Mouse (Mus musculus): ENCODE measurements at regions not wholly inside any gene's neighbourhood (a gene's known extent, or its start where the extent isn't known, plus 50 kb on each side); places are given as distances from the start of the nearest gene placed in this dataset.

DNA sequence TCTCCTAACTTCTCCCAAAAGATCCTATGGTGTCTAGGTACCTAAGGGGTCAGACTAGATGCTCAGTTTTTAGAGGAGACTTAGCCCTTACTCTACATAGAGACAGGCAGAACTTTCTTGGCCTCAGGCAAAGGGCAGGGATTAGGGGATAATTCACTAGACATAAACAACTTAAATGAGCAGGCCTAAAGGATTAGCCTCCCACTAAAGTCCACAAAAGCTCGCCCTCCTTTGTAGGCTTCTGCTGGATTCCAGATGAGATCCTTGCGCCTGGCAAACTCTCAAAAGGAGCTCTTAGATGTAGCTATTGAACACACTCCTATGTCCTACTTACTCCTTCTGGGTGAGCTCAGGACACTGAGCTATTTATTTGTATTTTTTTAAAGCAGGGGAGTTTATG is 509.9 kb upstream of the Plxna2 start:
- peaks cover 11% of the 10 kb centered on the region; the same call in 1 of the 2 replicates for H3K4me1 ChIP-seq (ENCODE audit: control insufficient read depth, insufficient read depth, low read length)
- H3K9ac ChIP-seq (replicated peaks; ENCODE audit: low read length) = no peak overlapping the region
- no peak overlapping the region for H3K4me2 ChIP-seq (ENCODE audit: low read length)
- H3K9me3 ChIP-seq (ENCODE audit: control insufficient read depth, low read length) = no peaks in the 10 kb centered on the region
- DNase-seq (peak; percentile 30), ATAC-seq (ENCODE audit: low FRiP score, low TSS enrichment) (no peak)
- 11% methylated on average over 2 of the region's 2 CpGs for WGBS
- no peak overlapping the region for H3K4me3 ChIP-seq (replicated peaks; ENCODE audit: low read depth, low read length)
- no peaks in the 10 kb centered on the region for H3K36me3 ChIP-seq (ENCODE audit: control insufficient read depth, insufficient read depth, low read length)
- H3K27ac ChIP-seq (replicated peaks; ENCODE audit: low read depth, low read length) = no peak overlapping the region
- no peaks in the 10 kb centered on the region for H3K27me3 ChIP-seq (ENCODE audit: control insufficient read depth, insufficient read depth, low read length)

DNA sequence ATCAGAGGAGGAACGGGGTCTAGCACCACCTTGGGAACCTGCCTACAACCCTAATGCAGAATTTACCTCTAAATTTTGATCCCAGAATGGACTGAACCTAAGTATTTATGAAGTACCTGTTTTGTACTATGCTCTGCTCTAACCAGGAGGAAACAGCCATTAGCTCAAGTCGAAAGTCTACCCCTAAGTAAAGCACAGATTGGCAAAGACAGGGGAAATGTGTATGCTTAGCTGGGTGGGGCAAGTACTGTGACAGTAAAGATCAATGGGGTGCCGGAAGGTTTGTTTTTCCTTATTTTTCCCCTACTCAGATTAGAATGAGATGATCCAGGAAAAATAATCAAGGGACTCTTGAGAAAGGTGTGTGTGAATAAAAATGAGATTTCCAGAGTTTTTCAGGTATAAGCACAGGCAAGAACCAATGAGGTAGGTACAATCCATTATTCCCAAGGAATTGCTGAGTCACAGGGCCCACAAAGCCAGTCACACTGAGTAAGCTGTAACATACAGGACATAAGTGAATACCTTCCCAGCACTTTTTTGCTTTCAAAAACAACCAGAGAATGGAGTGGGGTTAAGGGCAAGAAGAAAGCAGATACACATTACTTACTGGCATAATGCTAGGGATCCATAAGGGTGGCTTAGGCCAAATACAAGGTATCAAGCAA is 510.6 kb upstream of the Plxna2 start:
- WGBS = 89% methylated on average over 3 of the region's 3 CpGs
- H3K9me3 ChIP-seq (ENCODE audit: control insufficient read depth, low read length) = no peaks in the 10 kb centered on the region

GRCm38 (mm10) chr1:194089918-194090548 is 528.0 kb upstream of the Plxna2 start:
- no peak overlapping the region for H3K9ac ChIP-seq (replicated peaks; ENCODE audit: low read length)
- H3K27me3 ChIP-seq (ENCODE audit: control insufficient read depth, insufficient read depth, low read length) = no peaks in the 10 kb centered on the region
- H3K9me3 ChIP-seq (ENCODE audit: control insufficient read depth, low read length) = no peaks in the 10 kb centered on the region
- no peak overlapping the region for H3K27ac ChIP-seq (replicated peaks; ENCODE audit: low read depth, low read length)
- no peak overlapping the region for H3K4me3 ChIP-seq (replicated peaks; ENCODE audit: low read depth, low read length)
- no peak for ATAC-seq (ENCODE audit: low FRiP score, low TSS enrichment)
- H3K4me1 ChIP-seq (ENCODE audit: control insufficient read depth, insufficient read depth, low read length) = no peaks in the 10 kb centered on the region
- H3K4me2 ChIP-seq (ENCODE audit: low read length) = no peak overlapping the region
- no peaks in the 10 kb centered on the region for H3K36me3 ChIP-seq (ENCODE audit: control insufficient read depth, insufficient read depth, low read length)
- no peak for DNase-seq
- 85% methylated on average over 2 of the region's 2 CpGs for WGBS

More for the DNA sequence above, 510.6 kb upstream of the Plxna2 start:
- DNase-seq (no peak), ATAC-seq (ENCODE audit: low FRiP score, low TSS enrichment) (no peak)
- H3K9ac ChIP-seq (replicated peaks; ENCODE audit: low read length) = no peak overlapping the region
- no peak overlapping the region for H3K4me3 ChIP-seq (replicated peaks; ENCODE audit: low read depth, low read length)
- no peaks in the 10 kb centered on the region for H3K36me3 ChIP-seq (ENCODE audit: control insufficient read depth, insufficient read depth, low read length)
- H3K4me2 ChIP-seq (ENCODE audit: low read length) = no peak overlapping the region
- H3K27ac ChIP-seq (replicated peaks; ENCODE audit: low read depth, low read length) = no peak overlapping the region
- H3K27me3 ChIP-seq (ENCODE audit: control insufficient read depth, insufficient read depth, low read length) = no peaks in the 10 kb centered on the region
- H3K4me1 ChIP-seq (ENCODE audit: control insufficient read depth, insufficient read depth, low read length) = peaks cover 11% of the 10 kb centered on the region; the same call in 1 of the 2 replicates

DNA sequence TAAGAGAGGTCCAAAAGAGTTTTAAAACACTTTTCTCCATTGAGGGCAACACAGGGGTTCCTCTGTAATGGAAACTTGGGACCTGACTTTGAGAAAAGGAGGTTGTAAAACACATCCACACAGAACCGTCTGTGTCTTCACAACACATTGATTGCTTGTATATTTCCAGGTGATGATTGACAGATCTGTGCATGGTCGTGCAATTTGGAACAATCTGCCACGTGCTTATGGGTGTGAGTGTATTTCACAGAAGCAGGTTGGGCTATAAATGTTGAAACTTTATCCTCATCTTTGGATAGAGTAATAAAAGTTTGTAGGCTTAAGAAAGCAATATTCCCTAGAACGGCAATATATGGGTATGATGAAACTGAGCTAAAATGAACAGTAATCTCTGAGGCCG is 559.5 kb upstream of the Plxna2 start:
- no peaks in the 10 kb centered on the region for H3K27me3 ChIP-seq (ENCODE audit: control insufficient read depth, insufficient read depth, low read length)
- no peaks in the 10 kb centered on the region for H3K4me1 ChIP-seq (ENCODE audit: control insufficient read depth, insufficient read depth, low read length)
- H3K36me3 ChIP-seq (ENCODE audit: control insufficient read depth, insufficient read depth, low read length) = no peaks in the 10 kb centered on the region
- H3K9me3 ChIP-seq (ENCODE audit: control insufficient read depth, low read length) = no peaks in the 10 kb centered on the region
- 87% methylated on average over 5 of the region's 5 CpGs for WGBS
- no peak overlapping the region for H3K9ac ChIP-seq (replicated peaks; ENCODE audit: low read length)
- ATAC-seq (ENCODE audit: low FRiP score, low TSS enrichment) = no peak
- no peak overlapping the region for H3K4me2 ChIP-seq (ENCODE audit: low read length)
- no peak overlapping the region for H3K27ac ChIP-seq (replicated peaks; ENCODE audit: low read depth, low read length)
- no peak for DNase-seq
- no peak overlapping the region for H3K4me3 ChIP-seq (replicated peaks; ENCODE audit: low read depth, low read length)

DNA sequence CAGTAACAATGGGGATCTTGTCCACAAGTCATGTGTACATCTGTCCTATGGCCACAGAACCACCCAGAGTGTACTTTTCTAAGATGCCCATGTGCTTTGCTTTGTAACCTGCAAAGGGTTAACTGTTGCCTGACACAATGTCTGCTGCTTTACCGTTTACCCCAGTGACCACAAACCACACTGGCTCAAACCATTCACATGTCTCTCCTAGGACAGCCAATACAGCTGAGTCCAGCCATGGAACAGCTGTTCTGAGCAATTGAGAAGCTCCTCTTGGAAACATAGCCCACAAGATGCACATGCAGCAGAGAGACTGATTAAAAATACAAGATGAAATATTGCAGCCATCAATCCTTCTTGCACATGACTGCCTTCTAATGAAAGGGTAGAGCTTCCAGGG is 561.5 kb upstream of the Plxna2 start:
- DNase-seq (no peak), ATAC-seq (ENCODE audit: low FRiP score, low TSS enrichment) (no peak)
- Histone ChIP-seq H3K4me3 (replicated peaks; ENCODE audit: low read depth, low read length) (no peak overlapping the region), H3K27ac (replicated peaks; ENCODE audit: low read depth, low read length) (no peak overlapping the region), H3K9me3 (ENCODE audit: control insufficient read depth, low read length) (no peaks in the 10 kb centered on the region), H3K27me3 (ENCODE audit: control insufficient read depth, insufficient read depth, low read length) (no peaks in the 10 kb centered on the region), H3K36me3 (ENCODE audit: control insufficient read depth, insufficient read depth, low read length) (no peaks in the 10 kb centered on the region), H3K4me1 (ENCODE audit: control insufficient read depth, insufficient read depth, low read length) (no peaks in the 10 kb centered on the region), H3K9ac (replicated peaks; ENCODE audit: low read length) (no peak overlapping the region), H3K4me2 (ENCODE audit: low read length) (no peak overlapping the region)
- 9% methylated on average over 1 of the region's 1 CpGs for WGBS

DNA sequence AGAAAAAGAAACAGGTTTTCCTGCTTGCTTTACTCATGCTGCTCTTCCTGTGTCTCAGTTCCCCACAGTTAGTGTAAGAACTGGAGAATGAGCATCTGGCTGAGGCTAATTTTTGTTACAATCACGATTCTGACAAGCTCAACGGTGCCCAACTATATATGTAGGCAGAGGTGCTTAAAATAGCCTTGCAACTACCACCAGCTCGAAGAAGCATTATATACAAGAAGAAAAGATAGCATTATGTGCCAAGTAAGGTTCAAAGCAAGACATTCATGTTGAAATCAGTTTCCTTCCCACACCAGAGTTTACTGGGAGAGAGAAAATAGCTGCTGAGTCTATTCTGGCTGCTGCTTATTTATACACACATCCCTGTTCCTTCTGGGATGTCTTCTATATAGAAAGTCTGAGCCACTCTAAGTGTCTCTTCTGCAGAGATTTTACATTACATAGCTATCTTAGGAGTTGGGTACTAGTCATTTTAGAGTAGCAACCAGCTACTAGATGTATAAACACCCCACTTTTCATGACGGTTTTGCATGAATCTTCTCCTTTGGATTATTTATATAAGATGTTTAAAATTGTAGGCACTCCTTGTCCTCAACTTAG is 568.2 kb upstream of the Plxna2 start:
- no peak overlapping the region for H3K4me2 ChIP-seq (ENCODE audit: low read length)
- ATAC-seq (ENCODE audit: low FRiP score, low TSS enrichment) (no peak), DNase-seq (no peak)
- H3K36me3 ChIP-seq (ENCODE audit: control insufficient read depth, insufficient read depth, low read length) = no peaks in the 10 kb centered on the region
- no peaks in the 10 kb centered on the region for H3K27me3 ChIP-seq (ENCODE audit: control insufficient read depth, insufficient read depth, low read length)
- no peak overlapping the region for H3K4me3 ChIP-seq (replicated peaks; ENCODE audit: low read depth, low read length)
- H3K27ac ChIP-seq (replicated peaks; ENCODE audit: low read depth, low read length) = no peak overlapping the region
- no peaks in the 10 kb centered on the region for H3K9me3 ChIP-seq (ENCODE audit: control insufficient read depth, low read length)
- H3K4me1 ChIP-seq (ENCODE audit: control insufficient read depth, insufficient read depth, low read length) = no peaks in the 10 kb centered on the region
- 79% methylated on average over 4 of the region's 4 CpGs for WGBS
- H3K9ac ChIP-seq (replicated peaks; ENCODE audit: low read length) = no peak overlapping the region

- WGBS = 38% methylated on average over 8 of the region's 8 CpGs
- DNase-seq (peak; percentile 13), ATAC-seq (ENCODE audit: low FRiP score, low TSS enrichment) (no peak)
- no peak overlapping the region for H3K9ac ChIP-seq (replicated peaks; ENCODE audit: low read length)
- H3K4me1 ChIP-seq (ENCODE audit: control insufficient read depth, insufficient read depth, low read length) = peaks cover 4% of the 10 kb centered on the region; the same call in 1 of the 2 replicates
- no peak overlapping the region for H3K4me2 ChIP-seq (ENCODE audit: low read length)
- no peak overlapping the region for H3K4me3 ChIP-seq (replicated peaks; ENCODE audit: low read depth, low read length)
- H3K27me3 ChIP-seq (ENCODE audit: control insufficient read depth, insufficient read depth, low read length) = no peaks in the 10 kb centered on the region
- no peaks in the 10 kb centered on the region for H3K9me3 ChIP-seq (ENCODE audit: control insufficient read depth, low read length)
- no peak overlapping the region for H3K27ac ChIP-seq (replicated peaks; ENCODE audit: low read depth, low read length)
- no peaks in the 10 kb centered on the region for H3K36me3 ChIP-seq (ENCODE audit: control insufficient read depth, insufficient read depth, low read length)
These were observed 576.3 kb upstream of the Plxna2 start for GRCm38 (mm10) chr1:194041393-194042352.

DNA sequence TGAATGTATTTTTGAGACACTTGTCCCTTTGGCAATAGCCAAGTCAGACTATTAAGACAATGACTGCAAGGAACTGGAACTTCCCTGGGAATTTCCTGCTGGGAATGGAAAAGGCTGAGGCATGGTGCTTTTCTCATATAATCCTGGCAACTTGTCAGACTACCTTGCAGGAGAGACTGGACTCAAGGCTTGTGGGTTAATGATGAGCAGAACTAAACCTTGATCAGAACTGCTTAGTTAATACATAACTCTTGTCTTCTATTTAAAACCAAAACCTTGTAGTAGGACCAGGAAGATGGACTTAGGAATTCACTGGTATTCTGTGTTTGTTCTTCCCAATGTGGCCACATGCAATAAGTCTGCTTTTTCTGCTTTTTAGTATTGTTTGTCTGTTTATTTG is 579.3 kb upstream of the Plxna2 start:
- Histone ChIP-seq H3K27ac (replicated peaks; ENCODE audit: low read depth, low read length) (no peak overlapping the region), H3K4me2 (ENCODE audit: low read length) (no peak overlapping the region), H3K4me1 (ENCODE audit: control insufficient read depth, insufficient read depth, low read length) (peaks cover 13% of the 10 kb centered on the region), H3K4me3 (replicated peaks; ENCODE audit: low read depth, low read length) (no peak overlapping the region), H3K27me3 (ENCODE audit: control insufficient read depth, insufficient read depth, low read length) (no peaks in the 10 kb centered on the region), H3K9me3 (ENCODE audit: control insufficient read depth, low read length) (no peaks in the 10 kb centered on the region), H3K9ac (replicated peaks; ENCODE audit: low read length) (no peak overlapping the region), H3K36me3 (ENCODE audit: control insufficient read depth, insufficient read depth, low read length) (no peaks in the 10 kb centered on the region)
- ATAC-seq (ENCODE audit: low FRiP score, low TSS enrichment) (no peak), DNase-seq (no peak)
